14 mouse cellular contexts compared by ENCODE assay signal in genomic region chr15:83083530-83083929, GRCm38 (mm10). TPM values are rescaled to one million over a fixed set of nuclear protein-coding genes. Genes with fewer than 3 reads are reported as not detected.
DNase-seq lines count a peak whose midpoint lies in the region; ATAC-seq and TF ChIP-seq lines count a peak whose summit lies in the region.
"Had no signal": no experiment of that assay in that cellular context is flagged by ENCODE, and none has a peak within 500 bp of the region (broad histone marks: within the 10 kb centered on the region; RNA-seq: fewer than 3 reads in every experiment).

No protein-coding gene starts in this region.

- no peaks in the 10 kb centered on the region; the same call in 1 of the 2 replicates for H3K27me3 ChIP-seq in heart, postnatal 0 days (ENCODE audit: control insufficient read depth, insufficient read depth, low read length)
- peaks cover 12% of the 10 kb centered on the region for H3K27me3 ChIP-seq in midbrain, embryonic 12.5 days

- ATAC-seq in heart, postnatal 0 days (ENCODE audit: insufficient read depth, low read depth): no peak
- peak; percentile 38; the same call in 1 of the 2 replicates for ATAC-seq in midbrain, embryonic 12.5 days (ENCODE audit: low FRiP score, low read depth)
- ATAC-seq: lung, postnatal 0 days had no signal

- no peaks in the 10 kb centered on the region for H3K4me1 ChIP-seq in heart, postnatal 0 days (ENCODE audit: control insufficient read depth, insufficient read depth)
- H3K4me1 ChIP-seq in midbrain, embryonic 12.5 days: peaks cover 23% of the 10 kb centered on the region

- intact Hi-C loops in heart, postnatal 25 days (cut with DNase I): no loop called here

- no peak for DNase-seq in heart, postnatal 0 days (ENCODE audit: low spot score)
- DNase-seq in heart, postnatal 25 days (ENCODE audit: low spot score): no peak
- DNase-seq in right cerebral cortex, adult 18-20 months: peak; percentile 30
- no peak for DNase-seq in right cerebral cortex, postnatal 36 days (ENCODE audit: low spot score in 2 of 2)
- peak; percentile 38 for DNase-seq in right cerebral cortex, postnatal 4 days
- no peak for DNase-seq in heart, adult 18-20 months
- no peak for DNase-seq in spleen, postnatal 36 days (ENCODE audit: low spot score in 2 of 2)
- DNase-seq: adrenal gland, adult 2 months; cerebellum, postnatal 25 days; gastrocnemius, postnatal 14 days; thymus, postnatal 14 days had no signal

- no peak overlapping the region for H3K4me3 ChIP-seq in heart, postnatal 0 days (ENCODE audit: low read depth, low read length)
- no peak overlapping the region for H3K4me3 ChIP-seq in midbrain, embryonic 12.5 days
- H3K4me3 ChIP-seq: heart, embryonic 13.5 days had no signal

- no peak overlapping the region for H3K27ac ChIP-seq in heart, postnatal 0 days (ENCODE audit: low read depth)
- peak overlapping the region; percentile 58; the same call in 1 of the 2 replicates for H3K27ac ChIP-seq in midbrain, embryonic 12.5 days (replicated peaks)
- H3K27ac ChIP-seq: heart, embryonic 13.5 days had no signal

- 60% methylated on average over 5 of the region's 5 CpGs for WGBS in heart, postnatal 0 days
- WGBS in midbrain, embryonic 12.5 days: 57% methylated on average over 5 of the region's 5 CpGs

- peak overlapping the region; percentile 14; the same call in 1 of the 2 replicates for H3K4me2 ChIP-seq in heart, postnatal 0 days (ENCODE audit: low read depth, low read length)
- peak overlapping the region; percentile 14; the same call in 1 of the 2 replicates for H3K4me2 ChIP-seq in midbrain, embryonic 12.5 days (replicated peaks)
- H3K4me2 ChIP-seq: heart, embryonic 13.5 days had no signal

- no peaks in the 10 kb centered on the region for H3K36me3 ChIP-seq in heart, postnatal 0 days (replicated peaks; ENCODE audit: control insufficient read depth, insufficient read depth, low read length)
- H3K36me3 ChIP-seq in midbrain, embryonic 12.5 days: no peaks in the 10 kb centered on the region
- H3K36me3 ChIP-seq: heart, embryonic 13.5 days had no signal

- TF ChIP-seq CTCF in heart, postnatal 0 days (IDR thresholded peaks at IDR 0.05; ENCODE audit: low read depth): no peak

- TF ChIP-seq EP300 in heart, postnatal 0 days (IDR thresholded peaks at IDR 0.05; ENCODE audit: low read depth): no peak

- no peaks in the 10 kb centered on the region for H3K9me3 ChIP-seq in heart, postnatal 0 days (replicated peaks; ENCODE audit: control insufficient read depth, low read length)
- H3K9me3 ChIP-seq in midbrain, embryonic 12.5 days: no peaks in the 10 kb centered on the region
- H3K9me3 ChIP-seq: heart, embryonic 13.5 days had no signal

- H3K9ac ChIP-seq in heart, postnatal 0 days (replicated peaks; ENCODE audit: low read depth, low read length): no peak overlapping the region
- H3K9ac ChIP-seq in midbrain, embryonic 12.5 days (replicated peaks): 0 out of 2 replicates have a peak overlapping the region, but pooled peaks have one; percentile 15
- H3K9ac ChIP-seq: heart, embryonic 13.5 days had no signal

RNA-seq across cellular contexts. Expression of gene Serhl, which starts 5.8 kb away (rescaled TPM):
- 80.4 and 110 TPM in 2 replicates for total RNA-seq in heart, postnatal 0 days (2014; rRNA removed; ENCODE audit: low replicate concordance)
- 81.6 and 84.0 TPM in 2 replicates for polyA plus RNA-seq in heart, postnatal 0 days (2015; fragmentation: Nextera tagmentation; extraction: Ambion mirVana)
- 10 to 100 TPM; 40.5 to 44.8 TPM for total RNA-seq in heart, postnatal 25 days (2021)
- 42.6 and 43.0 TPM in 2 replicates for polyA plus RNA-seq in midbrain, embryonic 12.5 days (2016; fragmentation: Nextera tagmentation; extraction: Ambion mirVana)
- total RNA-seq in heart, adult 18-20 months (2021): 10 to 100 TPM; 46.1 to 55.5 TPM

RNA-seq across cellular contexts. Expression of gene Rrp7a, which starts 39.1 kb away (rescaled TPM):
- total RNA-seq in heart, postnatal 0 days (2014; rRNA removed; ENCODE audit: low replicate concordance): 116 and 121 TPM in 2 replicates
- polyA plus RNA-seq in heart, postnatal 0 days (2015; fragmentation: Nextera tagmentation; extraction: Ambion mirVana): 24.6 and 26.2 TPM in 2 replicates
- total RNA-seq in heart, postnatal 25 days (2021): 10 to 100 TPM; 40.3 to 41.9 TPM
- 64.6 and 73.9 TPM in 2 replicates for polyA plus RNA-seq in midbrain, embryonic 12.5 days (2016; fragmentation: Nextera tagmentation; extraction: Ambion mirVana)
- total RNA-seq in heart, adult 18-20 months (2021): 10 to 100 TPM; 28.6 to 37.9 TPM

RNA-seq across cellular contexts. Expression of gene Nfam1, which starts 50.4 kb away (rescaled TPM):
- total RNA-seq in heart, postnatal 0 days (2014; rRNA removed; ENCODE audit: low replicate concordance): 0.38 and 0.54 TPM in 2 replicates
- polyA plus RNA-seq in heart, postnatal 0 days (2015; fragmentation: Nextera tagmentation; extraction: Ambion mirVana): 0.99 and 1.2 TPM in 2 replicates
- total RNA-seq in heart, postnatal 25 days (2021): 1 to 10 TPM; 2.9 TPM
- polyA plus RNA-seq in midbrain, embryonic 12.5 days (2016; fragmentation: Nextera tagmentation; extraction: Ambion mirVana): 3.3 and 4.2 TPM in 2 replicates
- 1 to 10 TPM; 1.5 to 2.0 TPM for total RNA-seq in heart, adult 18-20 months (2021)

Comparison
In these comparisons a context has a peak if more than half of its experiments do, and no peak if none do; other contexts are left out.
1. DNase-seq: peak in right cerebral cortex, adult 18-20 months (single experiment) and right cerebral cortex, postnatal 4 days (single experiment); none in heart, postnatal 0 days (single experiment), heart, postnatal 25 days (single experiment), right cerebral cortex, postnatal 36 days (0 of 2), heart, adult 18-20 months (0 of 2) and spleen, postnatal 36 days (0 of 2).